Mouse (Mus musculus) urinary bladder, postnatal 25 days (tissue): Measurements from ENCODE around the gene Tenm4.
A peak's percentile ranks its signal among the peaks of the same experiment; 100 is the strongest.
"Not testable (repeated sequence)": the region's sequence is repeated elsewhere in the genome, so short reads cannot be mapped to it uniquely, and the experiment has no call there.

ENCODE experiments used
- DNase-seq: peaks from one replicate; pipeline ENCODE4 v3.0.0; 2022; ENCODE audit warnings: low spot score

Tenm4 gene

DNA sequence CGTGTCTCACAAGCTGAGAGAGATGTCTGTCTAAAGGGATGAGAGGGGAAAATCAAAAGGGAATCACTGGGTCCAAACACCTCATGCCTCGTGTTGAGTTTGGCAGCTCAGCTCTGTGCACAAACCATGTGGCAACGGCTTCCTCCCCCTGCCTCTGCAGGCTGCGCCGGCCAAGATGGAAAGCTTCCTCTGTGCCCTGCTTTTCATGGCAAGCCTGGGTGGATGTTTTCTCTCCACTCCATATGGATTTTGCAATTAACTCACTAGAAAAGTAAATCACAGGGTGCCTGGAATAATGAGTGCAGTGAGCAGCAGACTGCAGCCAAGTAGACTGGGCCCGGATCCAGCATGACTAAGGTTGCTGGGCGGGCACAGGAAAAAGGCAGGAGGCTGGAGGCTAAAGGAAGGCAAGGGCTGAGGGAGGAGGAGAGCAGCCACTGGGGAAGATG, 404.2 kb downstream of the Tenm4 start:
- DNase-seq, result peak; percentile 73

DNA sequence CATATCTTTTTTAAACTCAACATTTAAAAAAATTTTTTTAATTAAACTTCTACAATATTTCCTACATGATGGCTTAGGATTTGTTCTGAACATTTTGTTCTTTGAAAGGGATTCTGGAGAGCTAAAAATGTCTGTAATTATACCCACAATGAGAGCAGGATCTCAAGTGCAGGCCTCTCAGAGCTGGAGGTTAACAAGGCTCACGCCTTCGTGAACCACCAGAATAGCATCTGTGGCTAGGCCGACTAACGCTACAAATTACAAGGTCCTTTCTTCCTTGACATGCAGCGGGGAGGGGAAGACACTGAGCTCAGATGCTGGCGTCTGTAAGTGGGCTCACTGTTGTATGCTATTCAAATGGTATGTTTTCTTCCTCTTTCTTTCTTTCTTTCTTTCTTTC, 411.7 kb downstream of the Tenm4 start:
- no peak for DNase-seq

DNA sequence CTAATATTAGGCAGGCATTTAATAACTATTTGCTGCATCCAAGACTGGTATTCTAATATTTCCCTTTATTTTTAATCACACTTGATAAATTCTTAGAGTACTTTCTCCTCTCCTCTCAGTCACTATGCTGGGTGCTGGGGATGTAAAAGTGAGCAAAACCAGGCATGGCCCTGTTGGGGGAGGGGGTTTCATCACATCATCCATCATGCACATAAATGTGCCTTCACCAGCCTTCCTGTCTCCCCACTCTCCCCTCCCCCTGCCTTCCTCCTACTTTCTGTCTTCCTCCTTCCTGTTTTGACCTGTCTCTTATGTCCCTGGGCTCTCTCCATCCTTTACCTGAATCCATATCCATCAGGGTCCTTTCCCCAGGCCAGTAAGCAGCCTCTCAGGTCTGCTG, 416.4 kb downstream of the Tenm4 start:
- no peak for DNase-seq

DNA sequence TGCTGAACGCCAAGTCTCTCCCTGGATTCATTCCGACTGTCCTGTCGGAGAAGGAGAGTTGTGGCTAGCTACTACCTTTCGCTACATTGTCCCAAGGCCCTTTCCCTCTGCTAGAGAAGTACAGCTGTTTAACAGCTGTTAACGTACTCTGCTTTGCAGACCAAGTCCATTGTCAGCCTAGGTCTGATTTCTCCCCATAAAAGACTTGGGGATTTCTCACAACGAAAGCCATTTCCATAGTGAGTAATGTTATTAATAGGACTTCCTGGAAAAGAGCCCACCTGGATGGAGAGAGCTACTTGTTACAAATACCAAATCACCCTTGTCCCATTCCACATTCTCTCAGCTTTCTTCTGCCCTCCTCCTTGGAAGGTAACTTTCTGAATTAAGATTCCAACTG, 417.5 kb downstream of the Tenm4 start:
- DNase-seq, result no peak

- DNase-seq, result no peak
Observed at GRCm38 (mm10) chr7:96595535-96596295, 424.7 kb downstream of the Tenm4 start.

- DNase-seq, result no peak
Observed at GRCm38 (mm10) chr7:96596402-96597195, 425.6 kb downstream of the Tenm4 start.

GRCm38 (mm10) chr7:96597871-96598270, 426.8 kb downstream of the Tenm4 start:
- no peak for DNase-seq

DNA sequence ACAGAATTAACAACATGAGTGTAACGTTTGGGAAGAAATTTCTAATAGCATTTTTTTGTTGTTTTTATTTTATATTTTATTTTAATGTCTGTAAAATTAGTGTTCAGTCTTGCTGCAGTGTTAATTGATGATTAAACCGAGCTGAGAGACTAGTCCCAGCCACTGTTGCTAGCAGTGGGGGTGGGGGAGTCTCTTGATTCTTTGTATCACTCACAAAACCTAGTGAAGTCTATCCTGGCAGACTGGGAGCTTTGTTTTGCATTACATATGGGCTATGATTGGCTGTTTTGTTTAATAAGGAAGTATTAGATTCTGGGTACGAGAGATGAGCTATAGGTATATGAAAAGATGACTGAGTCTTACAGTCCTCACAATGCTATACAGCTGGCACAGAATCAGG, 428.0 kb downstream of the Tenm4 start:
- DNase-seq, result no peak

DNA sequence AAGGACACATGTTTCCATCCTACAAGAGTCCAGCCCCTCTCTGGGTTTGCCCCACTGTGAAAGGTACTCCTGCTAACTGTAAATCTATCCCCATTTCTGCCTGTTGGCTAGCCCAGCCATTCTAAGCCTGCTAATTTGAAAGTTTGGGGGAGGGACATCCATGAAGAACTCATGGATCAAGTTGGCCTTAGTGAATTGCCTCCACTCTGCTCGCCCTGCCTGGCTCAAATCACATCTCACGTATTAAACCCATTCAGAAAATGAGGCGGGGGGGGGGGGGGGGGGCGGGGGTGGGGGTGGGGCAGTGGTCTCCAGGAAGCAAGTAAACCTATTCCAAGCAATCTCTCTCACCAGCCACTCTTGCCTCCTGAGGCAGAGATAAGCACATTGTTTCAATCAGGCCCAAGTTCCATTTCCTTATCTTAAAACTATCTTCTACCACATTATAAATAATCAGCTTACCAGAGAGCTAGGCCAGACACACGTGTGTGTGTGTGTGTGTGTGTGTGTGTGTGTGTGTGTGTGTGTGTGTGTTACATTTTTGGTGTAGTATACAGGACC, 429.4 kb downstream of the Tenm4 start:
- no peak for DNase-seq

DNA sequence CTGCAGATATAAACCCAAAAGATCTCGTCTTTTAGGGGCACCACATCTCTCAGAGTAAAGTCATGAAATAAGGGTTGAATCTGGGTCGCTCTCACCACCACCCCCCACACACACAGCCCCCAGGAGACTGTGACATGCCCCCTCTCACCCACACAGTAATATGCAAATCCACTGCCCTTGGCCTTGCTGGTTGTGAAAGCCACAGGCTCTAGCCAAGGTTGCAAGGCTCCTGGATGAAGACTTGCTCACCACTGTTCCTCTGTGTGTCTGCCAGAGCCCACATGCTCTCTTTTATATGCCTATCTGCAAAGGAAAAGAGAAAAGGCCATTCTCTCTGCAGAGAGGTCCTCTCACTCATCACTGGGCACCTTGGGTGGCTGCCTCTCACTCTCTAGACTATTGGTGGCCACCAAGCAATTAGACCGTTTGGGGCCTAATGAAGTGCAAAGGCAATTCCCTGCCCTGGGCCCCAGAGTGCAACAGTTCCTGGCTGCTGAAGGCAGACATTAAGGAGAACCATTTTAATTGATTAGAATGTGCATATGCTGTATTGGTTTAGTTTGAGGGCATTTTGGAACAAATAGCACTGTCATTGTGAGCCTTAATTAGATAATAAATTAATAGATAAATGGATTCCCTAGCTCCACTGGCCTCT, 433.2 kb downstream of the Tenm4 start:
- no peak for DNase-seq

DNA sequence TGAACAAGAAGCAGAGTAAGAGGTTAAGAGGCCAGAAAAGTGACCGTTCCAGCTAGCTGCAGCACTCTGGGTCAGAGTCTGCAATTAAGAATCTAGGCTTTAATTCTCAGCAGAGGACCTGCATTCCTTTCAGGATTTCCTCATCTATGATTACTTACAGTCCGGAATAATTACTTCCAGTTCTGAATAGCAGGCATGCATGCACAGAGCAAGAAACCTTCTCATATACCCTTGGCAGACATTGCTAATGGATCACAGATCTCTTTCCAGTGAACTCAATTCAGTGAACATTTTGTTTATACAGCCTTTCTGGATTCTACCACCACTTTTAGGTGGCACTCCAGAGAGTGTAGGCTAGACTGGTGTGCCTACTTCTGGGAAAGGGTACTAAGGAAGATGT, 434.3 kb downstream of the Tenm4 start:
- DNase-seq, result no peak

GRCm38 (mm10) chr7:96609854-96610586, 439.0 kb downstream of the Tenm4 start:
- DNase-seq, result no peak

DNA sequence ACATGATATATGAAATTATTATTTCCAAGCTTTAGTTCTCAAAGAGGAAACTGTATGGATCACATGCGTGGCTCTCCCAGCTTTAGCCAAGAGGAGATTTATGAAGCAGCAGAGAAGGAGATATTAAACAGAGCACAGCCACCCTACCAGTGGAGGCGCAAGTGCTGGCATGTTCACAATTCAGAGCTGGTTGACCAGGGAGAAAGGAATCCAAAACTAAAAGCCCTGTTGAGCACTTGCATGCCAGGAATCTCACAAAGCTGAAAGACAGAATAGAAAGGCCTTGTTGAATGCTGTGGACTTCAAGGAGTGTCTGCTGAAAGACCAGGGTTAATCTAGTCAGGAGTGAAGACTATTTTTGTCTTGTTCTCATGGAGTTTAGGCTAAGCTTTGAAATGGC, 446.3 kb downstream of the Tenm4 start:
- DNase-seq, result no peak

- DNase-seq, result no peak
Observed at GRCm38 (mm10) chr7:96619930-96620472, 449.0 kb downstream of the Tenm4 start.

DNA sequence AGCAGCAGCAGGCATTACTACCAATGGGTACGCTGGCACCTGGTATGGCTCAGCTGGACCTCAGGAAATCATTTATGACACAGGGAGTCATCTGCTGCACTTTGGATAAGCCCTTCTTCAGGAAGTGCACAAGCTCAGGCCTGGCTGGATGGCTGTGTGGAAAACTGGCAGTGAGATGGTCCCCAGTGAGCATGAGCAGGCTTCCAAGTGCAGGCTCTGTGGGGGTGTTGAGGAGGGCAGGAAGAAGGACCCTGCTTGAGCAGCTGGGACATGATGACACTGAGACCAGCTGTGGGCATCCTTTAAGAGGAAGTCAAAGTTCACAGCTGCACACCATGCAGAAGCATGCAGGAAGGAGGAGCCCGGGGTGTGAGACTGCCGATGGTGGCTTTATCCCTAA, 455.3 kb downstream of the Tenm4 start:
- no peak for DNase-seq

DNA sequence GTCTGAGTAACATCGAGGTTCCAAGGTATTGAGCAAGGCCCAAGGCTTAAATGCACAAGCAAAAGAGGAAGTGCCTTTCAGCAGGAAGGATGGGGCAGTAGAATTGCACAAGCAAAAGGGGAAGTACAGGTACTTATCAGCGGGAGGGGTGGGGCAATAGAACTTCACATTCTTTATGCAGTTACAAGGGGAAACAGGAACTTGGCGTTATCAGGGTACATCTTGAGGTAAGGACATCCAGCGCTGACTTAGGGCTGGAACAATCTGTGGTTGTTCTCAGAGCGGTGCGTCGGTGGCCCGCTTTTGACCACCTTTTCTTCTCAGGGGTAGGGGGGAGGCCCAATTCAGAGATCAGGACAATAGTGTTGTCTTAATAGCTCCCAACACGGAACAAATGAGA, 459.5 kb downstream of the Tenm4 start:
- not testable (repeated sequence) for DNase-seq

GRCm38 (mm10) chr7:96633008-96633407, 462.0 kb downstream of the Tenm4 start:
- DNase-seq, result no peak

- DNase-seq, result no peak
Observed at GRCm38 (mm10) chr7:96635830-96636440, 464.9 kb downstream of the Tenm4 start.

- DNase-seq, result no peak
Observed at GRCm38 (mm10) chr7:96643461-96644204, 472.6 kb downstream of the Tenm4 start.

GRCm38 (mm10) chr7:96644205-96644531, 473.1 kb downstream of the Tenm4 start:
- no peak for DNase-seq

GRCm38 (mm10) chr7:96647657-96648056, 476.6 kb downstream of the Tenm4 start:
- DNase-seq, result no peak
